Mouse (Mus musculus) myocyte (in vitro differentiated cells): ENCODE measurements at regions not wholly inside any gene's neighbourhood (a gene's known extent, or its start where the extent isn't known, plus 50 kb on each side); places are given as distances from the start of the nearest gene placed in this dataset.

ENCODE experiments used
- H3K27me3 ChIP-seq: one replicate; pipeline ENCODE4 v1.6.1; 2011; ENCODE audit not compliant: control insufficient read depth, insufficient read depth, insufficient read length
- H3K36me3 ChIP-seq: one replicate; pipeline ENCODE4 v1.6.1; 2011; ENCODE audit not compliant: control insufficient read depth, insufficient read depth
- H3K4me2 ChIP-seq: one replicate; pipeline ENCODE4 v1.6.1; 2011; ENCODE audit warnings: low read depth, control low read depth
- H3K4me3 ChIP-seq: one replicate; pipeline ENCODE4 v1.5.1; 2011; ENCODE audit warnings: mild to moderate bottlenecking, control low read depth, moderate library complexity
- H3K79me2 ChIP-seq: one replicate; pipeline ENCODE4 v1.6.1; 2011; ENCODE audit not compliant: control insufficient read depth, insufficient read depth
- H3ac ChIP-seq: one replicate; pipeline ENCODE4 v1.6.1; 2011; ENCODE audit not compliant: control insufficient read depth, insufficient read length
- CEBPB ChIP-seq: IDR thresholded peaks from 2 replicates; pipeline ENCODE4 v1.6.1; 2011; ENCODE audit warnings: mild to moderate bottlenecking, moderate library complexity; ENCODE audit not compliant: poor library complexity, insufficient read depth, severe bottlenecking
- E2F4 ChIP-seq: IDR thresholded peaks from one replicate; pipeline ENCODE4 v1.6.1; 2011; ENCODE audit warnings: mild to moderate bottlenecking, control low read depth, moderate library complexity; ENCODE audit not compliant: insufficient read depth
- MAX ChIP-seq: IDR thresholded peaks from one replicate; pipeline ENCODE4 v1.6.1; 2011; ENCODE audit warnings: low read depth, mild to moderate bottlenecking, control low read depth
- MYOD1 ChIP-seq, 3 experiments: IDR thresholded peaks; one replicate each; pipeline ENCODE4 v1.6.1; 2011; ENCODE audit warnings: control low read depth in 2 of 3, low read depth in 2 of 3, mild to moderate bottlenecking in 2 of 3, moderate library complexity in 1 of 3; ENCODE audit not compliant: insufficient read length in 2 of 3, control insufficient read depth in 1 of 3
- MYOG ChIP-seq, 3 experiments: IDR thresholded peaks; one replicate each; pipeline ENCODE4 v1.6.1; 2011; ENCODE audit warnings: control low read depth in 2 of 3, low read depth in 2 of 3, mild to moderate bottlenecking in 2 of 3; ENCODE audit not compliant: insufficient read length in 2 of 3, control insufficient read depth in 1 of 3, insufficient read depth in 1 of 3
- POLR2A ChIP-seq: IDR thresholded peaks from one replicate; pipeline ENCODE4 v1.6.1; 2011; ENCODE audit warnings: low read depth, mild to moderate bottlenecking, control low read depth, moderate library complexity; ENCODE audit not compliant: insufficient read length
- POLR2AphosphoS2 ChIP-seq: IDR thresholded peaks from one replicate; pipeline ENCODE4 v1.6.1; 2011; ENCODE audit warnings: low read depth, control low read depth; ENCODE audit not compliant: insufficient read length
- REST ChIP-seq: IDR thresholded peaks from one replicate; pipeline ENCODE4 v1.6.1; 2011; ENCODE audit warnings: mild to moderate bottlenecking, control low read depth, moderate library complexity; ENCODE audit not compliant: insufficient read depth, insufficient read length
- SRF ChIP-seq: IDR thresholded peaks from one replicate; pipeline ENCODE4 v1.6.1; 2011; ENCODE audit warnings: low read depth; ENCODE audit not compliant: control insufficient read depth, insufficient read length
- TCF12 ChIP-seq: IDR thresholded peaks from one replicate; pipeline ENCODE4 v1.6.1; 2011; ENCODE audit warnings: mild to moderate bottlenecking, control low read depth; ENCODE audit not compliant: poor library complexity, insufficient read depth, severe bottlenecking
- TCF3 ChIP-seq: IDR thresholded peaks from one replicate; pipeline ENCODE4 v1.6.1; 2011; ENCODE audit warnings: low read depth, control low read depth; ENCODE audit not compliant: insufficient read length
- USF1 ChIP-seq: IDR thresholded peaks from one replicate; pipeline ENCODE4 v1.6.1; 2011; ENCODE audit warnings: low read depth, mild to moderate bottlenecking, control low read depth, moderate library complexity

DNA sequence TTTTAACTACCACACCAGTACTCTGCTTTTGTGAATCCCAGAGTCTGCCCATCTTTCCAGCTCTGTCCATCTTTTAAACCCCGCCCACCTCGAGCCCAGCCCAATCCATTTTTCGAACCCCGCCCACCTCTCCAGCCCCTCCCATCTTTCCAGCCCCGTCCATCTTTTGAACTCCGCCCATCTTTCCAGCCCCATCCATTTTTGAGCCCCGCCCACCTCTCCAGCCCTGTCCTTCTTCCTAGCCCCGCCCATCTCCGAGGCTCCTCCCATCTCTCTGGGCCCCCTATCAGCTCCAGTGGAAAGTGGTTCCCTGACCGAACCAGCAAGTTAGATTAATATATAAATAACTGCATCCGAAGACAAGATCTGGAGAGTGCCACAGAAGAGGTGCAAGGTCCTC, 115.0 kb upstream of the Nectin1 start:
- no peak for TF ChIP-seq TCF3
- no peak for TF ChIP-seq CEBPB
- TF ChIP-seq MYOD1 (IDR thresholded peaks at IDR 0.05; ENCODE audit: control insufficient read depth in 1 of 3, insufficient read length in 2 of 3, low read depth in 2 of 3): no peak
- no peak for TF ChIP-seq POLR2A
- TF ChIP-seq REST: no peak
- TF ChIP-seq SRF: no peak
- TF ChIP-seq USF1: no peak
- no peak for TF ChIP-seq POLR2AphosphoS2
- TF ChIP-seq MAX: no peak
- TF ChIP-seq TCF12: no peak
- no peak for TF ChIP-seq MYOG (IDR thresholded peaks at IDR 0.05; ENCODE audit: control insufficient read depth in 1 of 3, insufficient read depth in 1 of 3, insufficient read length in 2 of 3, low read depth in 2 of 3)
- TF ChIP-seq E2F4: no peak

DNA sequence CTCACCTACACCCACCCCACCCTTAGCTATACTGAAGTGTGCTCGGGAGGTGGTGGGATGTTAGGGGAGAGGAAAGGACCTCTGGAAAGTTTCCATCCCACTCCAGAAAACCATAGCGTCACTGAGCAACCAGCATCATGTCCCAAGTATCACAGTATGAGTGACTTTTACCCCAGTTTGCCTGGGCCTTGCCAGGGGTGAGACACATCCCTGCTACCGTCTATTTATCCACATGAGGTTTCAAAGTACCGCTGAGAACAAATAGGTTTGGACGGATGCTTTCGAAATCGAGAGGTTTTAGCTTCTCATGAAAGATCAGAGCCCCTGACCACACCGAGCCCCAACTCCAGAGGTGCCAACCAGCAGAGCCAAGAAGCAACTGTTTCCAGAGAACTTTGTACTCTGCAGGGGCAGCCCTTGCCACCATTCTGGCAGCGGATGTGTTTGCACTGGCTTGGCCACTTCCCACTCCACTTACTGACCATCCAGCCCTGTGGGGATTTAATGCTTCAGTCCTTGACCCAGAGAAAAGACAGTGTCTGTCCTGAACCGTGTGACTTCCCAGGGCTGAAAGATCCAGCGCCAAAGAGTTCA, 107.3 kb upstream of the Nectin1 start:
- no peak for TF ChIP-seq MYOD1 (IDR thresholded peaks at IDR 0.05; ENCODE audit: control insufficient read depth in 1 of 3, insufficient read length in 2 of 3, low read depth in 2 of 3)
- no peak for TF ChIP-seq E2F4
- TF ChIP-seq TCF3: no peak
- no peak for TF ChIP-seq SRF
- TF ChIP-seq MYOG (IDR thresholded peaks at IDR 0.05; ENCODE audit: control insufficient read depth in 1 of 3, insufficient read depth in 1 of 3, insufficient read length in 2 of 3, low read depth in 2 of 3): no peak
- no peak overlapping the region for H3K4me2 ChIP-seq

More for the DNA sequence above, 115.0 kb upstream of the Nectin1 start:
- Histone ChIP-seq H3K27me3 (peaks cover 11% of the 10 kb centered on the region), H3K4me3 (no peak overlapping the region), H3K79me2 (no peaks in the 10 kb centered on the region), H3ac (no peak overlapping the region), H3K4me2 (no peak overlapping the region), H3K36me3 (no peaks in the 10 kb centered on the region)

DNA sequence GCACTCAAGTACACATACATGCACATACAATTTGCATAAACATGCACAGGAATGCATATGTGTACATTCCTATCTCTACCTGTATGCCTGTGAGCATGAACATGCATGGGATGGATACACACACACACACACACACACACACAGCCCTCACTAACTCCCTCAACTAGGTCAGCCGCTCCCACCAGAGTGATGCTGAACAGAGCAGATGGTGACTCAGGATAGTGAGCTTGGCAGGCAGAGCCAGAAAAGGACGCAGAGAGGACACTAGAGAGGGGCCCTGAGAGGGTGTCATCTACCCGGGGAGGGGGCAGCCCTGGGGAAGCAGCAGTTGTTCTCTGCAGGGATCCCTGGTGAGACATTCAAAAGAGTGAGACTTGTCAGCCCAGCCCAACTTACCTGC, 85.6 kb upstream of the Nectin1 start:
- Histone ChIP-seq H3K27me3 (peaks cover 12% of the 10 kb centered on the region), H3ac (no peak overlapping the region), H3K36me3 (no peaks in the 10 kb centered on the region), H3K4me3 (no peak overlapping the region), H3K4me2 (no peak overlapping the region), H3K79me2 (no peaks in the 10 kb centered on the region)
- no peak for TF ChIP-seq USF1

More for the DNA sequence above, 107.3 kb upstream of the Nectin1 start:
- Histone ChIP-seq H3K27me3 (peaks cover 16% of the 10 kb centered on the region), H3K79me2 (no peaks in the 10 kb centered on the region), H3K4me3 (no peak overlapping the region), H3K36me3 (no peaks in the 10 kb centered on the region), H3ac (no peak overlapping the region)

- H3ac ChIP-seq: no peak overlapping the region
- no peak overlapping the region for H3K4me2 ChIP-seq
- H3K36me3 ChIP-seq: no peaks in the 10 kb centered on the region
- H3K27me3 ChIP-seq: peaks cover 7% of the 10 kb centered on the region
- no peak overlapping the region for H3K4me3 ChIP-seq
- H3K79me2 ChIP-seq: no peaks in the 10 kb centered on the region
- TF ChIP-seq E2F4: no peak
- no peak for TF ChIP-seq TCF12
- peak; percentile 42 for TF ChIP-seq REST
- TF ChIP-seq MAX: no peak
Measured at GRCm38 (mm10) chr9:43659237-43659636, 84.5 kb upstream of the Nectin1 start.

DNA sequence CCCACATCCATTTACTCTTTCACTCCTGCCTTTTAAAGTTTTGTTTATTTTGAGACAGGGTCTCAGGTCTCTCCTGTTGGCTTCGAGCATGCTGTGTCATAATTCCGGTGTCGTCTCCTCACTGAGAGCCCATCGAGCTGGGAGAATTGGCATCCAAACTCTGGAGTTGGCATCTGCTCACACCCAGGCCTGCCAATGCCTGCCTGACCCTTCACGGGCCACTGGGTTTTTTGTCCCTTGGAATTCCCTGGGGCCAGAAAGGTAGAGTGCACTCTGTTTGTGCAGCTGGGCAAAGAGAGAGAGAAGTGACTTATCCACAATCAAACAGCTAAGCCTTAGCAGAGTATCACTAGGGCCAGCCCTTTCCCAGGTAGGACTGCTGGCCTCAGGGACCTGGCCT, 83.6 kb upstream of the Nectin1 start:
- Histone ChIP-seq H3ac (no peak overlapping the region), H3K4me2 (no peak overlapping the region), H3K4me3 (no peak overlapping the region), H3K27me3 (peaks cover 7% of the 10 kb centered on the region), H3K36me3 (no peaks in the 10 kb centered on the region), H3K79me2 (no peaks in the 10 kb centered on the region)
- TF ChIP-seq REST (no peak), MAX (no peak), USF1 (no peak), TCF3 (no peak), POLR2A (no peak), TCF12 (no peak), MYOD1 (IDR thresholded peaks at IDR 0.05; ENCODE audit: control insufficient read depth in 1 of 3, insufficient read length in 2 of 3, low read depth in 2 of 3) (no peak)

DNA sequence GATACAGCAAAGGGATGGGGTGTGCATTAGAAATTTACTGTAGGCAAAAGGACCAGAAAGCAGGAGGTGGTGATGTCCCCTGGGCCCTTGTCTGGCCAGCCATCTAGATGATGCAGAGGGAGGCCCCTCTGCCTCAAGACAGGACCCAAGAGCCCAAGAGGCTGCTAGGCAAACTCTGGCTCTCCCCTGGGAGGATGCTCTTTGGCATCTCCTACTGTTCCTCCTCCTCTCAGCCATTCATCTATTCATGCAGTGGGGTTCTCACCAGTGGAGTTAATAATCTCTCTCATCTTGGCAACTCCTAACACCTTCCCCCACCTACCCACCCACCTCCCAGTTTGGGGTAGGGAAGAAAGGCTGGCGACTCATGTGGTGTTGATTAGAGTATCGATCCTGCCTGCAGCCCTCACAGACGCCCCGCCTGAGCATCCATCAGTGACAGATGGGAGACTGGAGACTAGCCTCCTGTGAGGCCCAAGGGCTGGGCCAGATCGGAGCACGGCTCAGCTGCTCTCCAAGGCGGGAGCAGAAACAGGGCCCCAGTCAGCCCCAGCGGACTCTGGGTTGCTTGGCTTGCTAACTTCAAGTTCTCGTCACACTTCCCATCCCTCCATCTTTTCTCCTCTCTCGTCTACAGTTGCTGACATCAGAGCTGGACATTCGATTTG, 82.8 kb upstream of the Nectin1 start:
- Histone ChIP-seq H3K36me3 (no peaks in the 10 kb centered on the region), H3K27me3 (peaks cover 2% of the 10 kb centered on the region), H3K4me3 (no peak overlapping the region), H3ac (no peak overlapping the region), H3K79me2 (no peaks in the 10 kb centered on the region), H3K4me2 (no peak overlapping the region)
- TF ChIP-seq MYOD1 (IDR thresholded peaks at IDR 0.05; ENCODE audit: control insufficient read depth in 1 of 3, insufficient read length in 2 of 3, low read depth in 2 of 3) (no peak), MYOG (IDR thresholded peaks at IDR 0.05; ENCODE audit: control insufficient read depth in 1 of 3, insufficient read depth in 1 of 3, insufficient read length in 2 of 3, low read depth in 2 of 3) (no peak), POLR2A (no peak), REST (no peak), TCF12 (no peak), TCF3 (no peak), MAX (no peak), USF1 (no peak), CEBPB (no peak), E2F4 (no peak), POLR2AphosphoS2 (no peak), SRF (no peak)
